Mouse (Mus musculus) myocyte (in vitro differentiated cells): Measurements from ENCODE around the gene Bcas3. TPM values are rescaled to one million over a fixed set of nuclear protein-coding genes. Genes with fewer than 3 reads are reported as not detected.

Experiments
- H3K27me3 ChIP-seq: one replicate; pipeline ENCODE4 v1.6.1; 2011; ENCODE audit not compliant: control insufficient read depth, insufficient read depth, insufficient read length
- H3K36me3 ChIP-seq: one replicate; pipeline ENCODE4 v1.6.1; 2011; ENCODE audit not compliant: control insufficient read depth, insufficient read depth
- H3K4me2 ChIP-seq: one replicate; pipeline ENCODE4 v1.6.1; 2011; ENCODE audit warnings: low read depth, control low read depth
- H3K4me3 ChIP-seq: one replicate; pipeline ENCODE4 v1.5.1; 2011; ENCODE audit warnings: mild to moderate bottlenecking, control low read depth, moderate library complexity
- H3K79me2 ChIP-seq: one replicate; pipeline ENCODE4 v1.6.1; 2011; ENCODE audit not compliant: control insufficient read depth, insufficient read depth
- H3ac ChIP-seq: one replicate; pipeline ENCODE4 v1.6.1; 2011; ENCODE audit not compliant: control insufficient read depth, insufficient read length
- CEBPB ChIP-seq: IDR thresholded peaks from 2 replicates; pipeline ENCODE4 v1.6.1; 2011; ENCODE audit warnings: mild to moderate bottlenecking, moderate library complexity; ENCODE audit not compliant: poor library complexity, insufficient read depth, severe bottlenecking
- E2F4 ChIP-seq: IDR thresholded peaks from one replicate; pipeline ENCODE4 v1.6.1; 2011; ENCODE audit warnings: mild to moderate bottlenecking, control low read depth, moderate library complexity; ENCODE audit not compliant: insufficient read depth
- MAX ChIP-seq: IDR thresholded peaks from one replicate; pipeline ENCODE4 v1.6.1; 2011; ENCODE audit warnings: low read depth, mild to moderate bottlenecking, control low read depth
- MYOD1 ChIP-seq, 3 experiments: IDR thresholded peaks; one replicate each; pipeline ENCODE4 v1.6.1; 2011; ENCODE audit warnings: control low read depth in 2 of 3, low read depth in 2 of 3, mild to moderate bottlenecking in 2 of 3, moderate library complexity in 1 of 3; ENCODE audit not compliant: insufficient read length in 2 of 3, control insufficient read depth in 1 of 3
- MYOG ChIP-seq, 3 experiments: IDR thresholded peaks; one replicate each; pipeline ENCODE4 v1.6.1; 2011; ENCODE audit warnings: control low read depth in 2 of 3, low read depth in 2 of 3, mild to moderate bottlenecking in 2 of 3; ENCODE audit not compliant: insufficient read length in 2 of 3, control insufficient read depth in 1 of 3, insufficient read depth in 1 of 3
- POLR2A ChIP-seq: IDR thresholded peaks from one replicate; pipeline ENCODE4 v1.6.1; 2011; ENCODE audit warnings: low read depth, mild to moderate bottlenecking, control low read depth, moderate library complexity; ENCODE audit not compliant: insufficient read length
- POLR2AphosphoS2 ChIP-seq: IDR thresholded peaks from one replicate; pipeline ENCODE4 v1.6.1; 2011; ENCODE audit warnings: low read depth, control low read depth; ENCODE audit not compliant: insufficient read length
- REST ChIP-seq: IDR thresholded peaks from one replicate; pipeline ENCODE4 v1.6.1; 2011; ENCODE audit warnings: mild to moderate bottlenecking, control low read depth, moderate library complexity; ENCODE audit not compliant: insufficient read depth, insufficient read length
- SRF ChIP-seq: IDR thresholded peaks from one replicate; pipeline ENCODE4 v1.6.1; 2011; ENCODE audit warnings: low read depth; ENCODE audit not compliant: control insufficient read depth, insufficient read length
- TCF12 ChIP-seq: IDR thresholded peaks from one replicate; pipeline ENCODE4 v1.6.1; 2011; ENCODE audit warnings: mild to moderate bottlenecking, control low read depth; ENCODE audit not compliant: poor library complexity, insufficient read depth, severe bottlenecking
- TCF3 ChIP-seq: IDR thresholded peaks from one replicate; pipeline ENCODE4 v1.6.1; 2011; ENCODE audit warnings: low read depth, control low read depth; ENCODE audit not compliant: insufficient read length
- USF1 ChIP-seq: IDR thresholded peaks from one replicate; pipeline ENCODE4 v1.6.1; 2011; ENCODE audit warnings: low read depth, mild to moderate bottlenecking, control low read depth, moderate library complexity
- polyA plus RNA-seq: library from polyadenylated mRNA; unstranded; fragments of >200 nt; fragmentation: generic; extraction: Trizol; gene quantifications from one replicate; pipeline ENCODE4 v1.2.1, GENCODE M21; 2012; ENCODE audit warnings: missing spikeins

The Bcas3 gene
- polyA plus RNA-seq, 1 experiment, result 30.1 TPM

- H3K79me2 ChIP-seq, result no peaks in the 10 kb centered on the region
Observed at GRCm38 (mm10) chr11:85540989-85541388, 188.0 kb downstream of the Bcas3 start.

GRCm38 (mm10) chr11:85543311-85543710, 190.3 kb downstream of the Bcas3 start:
- H3K27me3 ChIP-seq, result no peaks in the 10 kb centered on the region
- TF ChIP-seq CEBPB (no peak), POLR2A (no peak), REST (no peak), MYOD1 (IDR thresholded peaks at IDR 0.05; ENCODE audit: control insufficient read depth in 1 of 3, insufficient read length in 2 of 3, low read depth in 2 of 3) (peak in 2 of 3 experiments; percentile 29 to 51), TCF3 (peak; percentile 24), MYOG (IDR thresholded peaks at IDR 0.05; ENCODE audit: control insufficient read depth in 1 of 3, insufficient read depth in 1 of 3, insufficient read length in 2 of 3, low read depth in 2 of 3) (peak in 2 of 3 experiments; percentile 8 to 70)

More at GRCm38 (mm10) chr11:85540989-85541388, 188.0 kb downstream of the Bcas3 start:
- H3K4me3 ChIP-seq, result no peak overlapping the region
- TF ChIP-seq POLR2A (no peak), MAX (no peak), MYOD1 (IDR thresholded peaks at IDR 0.05; ENCODE audit: control insufficient read depth in 1 of 3, insufficient read length in 2 of 3, low read depth in 2 of 3) (no peak), MYOG (IDR thresholded peaks at IDR 0.05; ENCODE audit: control insufficient read depth in 1 of 3, insufficient read depth in 1 of 3, insufficient read length in 2 of 3, low read depth in 2 of 3) (no peak), E2F4 (no peak), POLR2AphosphoS2 (no peak), USF1 (no peak), TCF3 (no peak), TCF12 (no peak), CEBPB (no peak), REST (no peak), SRF (no peak)
- H3K36me3 ChIP-seq, result no peaks in the 10 kb centered on the region
- H3K27me3 ChIP-seq, result no peaks in the 10 kb centered on the region
- H3ac ChIP-seq, result no peak overlapping the region
- no peak overlapping the region for H3K4me2 ChIP-seq

GRCm38 (mm10) chr11:85545602-85546001, 192.6 kb downstream of the Bcas3 start:
- no peaks in the 10 kb centered on the region for H3K27me3 ChIP-seq
- H3K36me3 ChIP-seq, result no peaks in the 10 kb centered on the region
- H3K4me3 ChIP-seq, result no peak overlapping the region
- H3K4me2 ChIP-seq, result no peak overlapping the region
- no peak for TF ChIP-seq USF1
- H3ac ChIP-seq, result no peak overlapping the region
- no peaks in the 10 kb centered on the region for H3K79me2 ChIP-seq

More at GRCm38 (mm10) chr11:85543311-85543710, 190.3 kb downstream of the Bcas3 start:
- Histone ChIP-seq H3K36me3 (no peaks in the 10 kb centered on the region), H3K4me3 (no peak overlapping the region), H3ac (no peak overlapping the region), H3K4me2 (no peak overlapping the region), H3K79me2 (no peaks in the 10 kb centered on the region)

GRCm38 (mm10) chr11:85547966-85548365, 195.0 kb downstream of the Bcas3 start:
- no peaks in the 10 kb centered on the region for H3K79me2 ChIP-seq
- no peaks in the 10 kb centered on the region for H3K27me3 ChIP-seq
- no peak overlapping the region for H3ac ChIP-seq
- H3K36me3 ChIP-seq, result no peaks in the 10 kb centered on the region
- TF ChIP-seq POLR2A, result no peak
- TF ChIP-seq MAX, result no peak
- no peak for TF ChIP-seq USF1
- no peak overlapping the region for H3K4me3 ChIP-seq
- no peak overlapping the region for H3K4me2 ChIP-seq

- Histone ChIP-seq H3K4me3 (no peak overlapping the region), H3K79me2 (no peaks in the 10 kb centered on the region), H3K36me3 (no peaks in the 10 kb centered on the region), H3ac (no peak overlapping the region), H3K27me3 (no peaks in the 10 kb centered on the region), H3K4me2 (no peak overlapping the region)
- TF ChIP-seq E2F4 (no peak), MYOD1 (IDR thresholded peaks at IDR 0.05; ENCODE audit: control insufficient read depth in 1 of 3, insufficient read length in 2 of 3, low read depth in 2 of 3) (no peak), TCF12 (no peak), USF1 (no peak), MYOG (IDR thresholded peaks at IDR 0.05; ENCODE audit: control insufficient read depth in 1 of 3, insufficient read depth in 1 of 3, insufficient read length in 2 of 3, low read depth in 2 of 3) (no peak), TCF3 (no peak), MAX (no peak), SRF (no peak), CEBPB (no peak), REST (no peak), POLR2AphosphoS2 (no peak), POLR2A (no peak)
Observed at GRCm38 (mm10) chr11:85549651-85550050, 196.7 kb downstream of the Bcas3 start.

GRCm38 (mm10) chr11:85555066-85555465, 202.1 kb downstream of the Bcas3 start:
- Histone ChIP-seq H3K79me2 (no peaks in the 10 kb centered on the region), H3ac (no peak overlapping the region), H3K27me3 (no peaks in the 10 kb centered on the region), H3K4me3 (no peak overlapping the region), H3K4me2 (no peak overlapping the region), H3K36me3 (no peaks in the 10 kb centered on the region)
- no peak for TF ChIP-seq CEBPB
